Mouse (Mus musculus): ENCODE data around the gene Tecr. TPM values are rescaled to one million over a fixed set of nuclear protein-coding genes. Genes with fewer than 3 reads are reported as not detected.

Gene Tecr
- polyA plus RNA-seq, 1 experiment = 322 TPM

- H3K27me3 ChIP-seq (ENCODE audit: control insufficient read depth, insufficient read depth, low read length) = no peaks in the 10 kb centered on the region
- no peaks in the 10 kb centered on the region for H3K36me3 ChIP-seq (ENCODE audit: control insufficient read depth, insufficient read depth, low read length)
- peak within 1 kb of the TSS; percentile 38; the same call in 1 of the 2 replicates for H3K27ac ChIP-seq (ENCODE audit: insufficient read depth, low read depth, low read length)
- WGBS = 2% methylated on average over 50 of the region's 50 CpGs
- H3K4me3 ChIP-seq (ENCODE audit: low read depth, low read length) = peak within 1 kb of the TSS; percentile 89
- peaks cover 13% of the 10 kb centered on the region; the same call in 1 of the 2 replicates for H3K4me1 ChIP-seq (ENCODE audit: control insufficient read depth, insufficient read depth, insufficient read length, low read length)
- TF ChIP-seq CTCF (IDR thresholded peaks at IDR 0.05; ENCODE audit: extremely low read depth, insufficient read length, insufficient replicate concordance, low read depth, low read length) = no peak
- peak; percentile 59; the same call in 1 of the 2 replicates for TF ChIP-seq POLR2A (IDR thresholded peaks at IDR 0.05; ENCODE audit: low read depth, low read length)
These were observed 44.4 kb upstream of the Tecr start, which contains the start of gene Gipc1 for GRCm38 (mm10) chr8:83652030-83652743. Gipc1 (plus strand) TSS chr8:83652677.

GRCm38 (mm10) chr8:83649699-83650098 is 41.9 kb upstream of the Tecr start:
- no peaks in the 10 kb centered on the region for H3K27me3 ChIP-seq (ENCODE audit: control insufficient read depth, insufficient read depth, low read length)
- H3K4me1 ChIP-seq (ENCODE audit: control insufficient read depth, insufficient read depth, insufficient read length, low read length) = peaks cover 13% of the 10 kb centered on the region; the same call in 1 of the 2 replicates
- no peak overlapping the region for H3K4me3 ChIP-seq (ENCODE audit: low read depth, low read length)
- no peak overlapping the region for H3K27ac ChIP-seq (ENCODE audit: insufficient read depth, low read depth, low read length)
- WGBS = 91% methylated on average over 6 of the region's 6 CpGs
- TF ChIP-seq CTCF (IDR thresholded peaks at IDR 0.05; ENCODE audit: extremely low read depth, insufficient read length, insufficient replicate concordance, low read depth, low read length) (no peak), POLR2A (IDR thresholded peaks at IDR 0.05; ENCODE audit: low read depth, low read length) (no peak)
- no peaks in the 10 kb centered on the region for H3K36me3 ChIP-seq (ENCODE audit: control insufficient read depth, insufficient read depth, low read length)

DNA sequence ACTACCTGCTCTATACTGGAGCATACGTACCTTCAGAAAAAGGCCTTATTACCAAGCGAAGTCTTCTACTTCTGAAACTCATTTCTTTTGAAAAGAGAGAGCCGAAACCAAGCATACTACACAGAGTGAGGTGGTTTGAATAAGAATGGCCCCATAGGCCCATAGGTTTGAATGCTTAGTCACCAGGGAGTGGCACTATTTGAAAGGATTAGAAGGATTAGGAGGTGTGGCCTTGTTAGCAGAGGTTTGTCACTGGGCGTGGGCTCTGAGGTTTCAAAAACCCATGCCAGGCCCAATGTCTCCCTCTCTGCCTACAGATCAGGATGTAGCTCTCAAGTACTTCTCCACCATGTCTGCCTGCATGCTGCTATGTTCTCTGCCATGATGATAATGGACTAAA is 40.3 kb upstream of the Tecr start:
- peaks cover 3% of the 10 kb centered on the region; the same call in 1 of the 2 replicates for H3K4me1 ChIP-seq (ENCODE audit: control insufficient read depth, insufficient read depth, insufficient read length, low read length)
- no peak for TF ChIP-seq CTCF (IDR thresholded peaks at IDR 0.05; ENCODE audit: extremely low read depth, insufficient read length, insufficient replicate concordance, low read depth, low read length)
- no peak for TF ChIP-seq POLR2A (IDR thresholded peaks at IDR 0.05; ENCODE audit: low read depth, low read length)
- H3K27ac ChIP-seq (ENCODE audit: insufficient read depth, low read depth, low read length) = no peak overlapping the region
- H3K27me3 ChIP-seq (ENCODE audit: control insufficient read depth, insufficient read depth, low read length) = no peaks in the 10 kb centered on the region; the same call in 1 of the 2 replicates
- H3K36me3 ChIP-seq (ENCODE audit: control insufficient read depth, insufficient read depth, low read length) = no peaks in the 10 kb centered on the region
- WGBS = 98% methylated on average over 4 of the region's 4 CpGs
- no peak overlapping the region for H3K4me3 ChIP-seq (ENCODE audit: low read depth, low read length)

DNA sequence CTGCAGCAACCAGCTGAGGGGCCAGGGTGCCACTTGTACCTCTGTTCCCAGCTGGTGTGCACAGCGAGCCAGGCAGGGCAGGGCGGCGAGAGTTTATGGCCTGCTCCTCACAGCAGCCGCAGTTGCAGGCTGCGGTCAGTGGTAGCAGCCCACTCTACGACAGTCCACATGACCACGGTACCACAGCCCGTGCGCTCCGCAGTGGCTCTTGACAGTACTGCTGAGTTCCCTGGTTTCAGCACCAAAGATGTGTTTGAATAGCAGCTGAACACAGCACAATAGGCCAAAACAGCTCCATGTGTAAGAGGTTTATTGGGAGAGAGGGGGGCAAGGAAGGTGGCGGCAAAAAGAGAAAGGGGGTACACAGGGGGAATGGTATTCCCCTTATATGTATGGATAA is 39.7 kb upstream of the Tecr start:
- H3K27me3 ChIP-seq (ENCODE audit: control insufficient read depth, insufficient read depth, low read length) = no peaks in the 10 kb centered on the region; the same call in 1 of the 2 replicates
- H3K4me1 ChIP-seq (ENCODE audit: control insufficient read depth, insufficient read depth, insufficient read length, low read length) = peaks cover 3% of the 10 kb centered on the region; the same call in 1 of the 2 replicates
- WGBS = 96% methylated on average over 11 of the region's 11 CpGs
- no peaks in the 10 kb centered on the region for H3K36me3 ChIP-seq (ENCODE audit: control insufficient read depth, insufficient read depth, low read length)
- no peak overlapping the region for H3K27ac ChIP-seq (ENCODE audit: insufficient read depth, low read depth, low read length)
- no peak overlapping the region for H3K4me3 ChIP-seq (ENCODE audit: low read depth, low read length)
- TF ChIP-seq CTCF (IDR thresholded peaks at IDR 0.05; ENCODE audit: extremely low read depth, insufficient read length, insufficient replicate concordance, low read depth, low read length) = no peak
- TF ChIP-seq POLR2A (IDR thresholded peaks at IDR 0.05; ENCODE audit: low read depth, low read length) = no peak

GRCm38 (mm10) chr8:83639649-83640048 is 31.9 kb upstream of the Tecr start:
- Histone ChIP-seq H3K27ac (ENCODE audit: insufficient read depth, low read depth, low read length) (no peak overlapping the region), H3K4me1 (ENCODE audit: control insufficient read depth, insufficient read depth, insufficient read length, low read length) (no peaks in the 10 kb centered on the region), H3K27me3 (ENCODE audit: control insufficient read depth, insufficient read depth, low read length) (no peaks in the 10 kb centered on the region; the same call in 1 of the 2 replicates), H3K4me3 (ENCODE audit: low read depth, low read length) (no peak overlapping the region), H3K36me3 (ENCODE audit: control insufficient read depth, insufficient read depth, low read length) (no peaks in the 10 kb centered on the region)
- TF ChIP-seq CTCF (IDR thresholded peaks at IDR 0.05; ENCODE audit: extremely low read depth, insufficient read length, insufficient replicate concordance, low read depth, low read length) (no peak), POLR2A (IDR thresholded peaks at IDR 0.05; ENCODE audit: low read depth, low read length) (no peak)
- 24% methylated on average over 5 of the region's 5 CpGs for WGBS

GRCm38 (mm10) chr8:83638856-83639255 is 31.1 kb upstream of the Tecr start:
- WGBS = 72% methylated on average over 4 of the region's 4 CpGs

DNA sequence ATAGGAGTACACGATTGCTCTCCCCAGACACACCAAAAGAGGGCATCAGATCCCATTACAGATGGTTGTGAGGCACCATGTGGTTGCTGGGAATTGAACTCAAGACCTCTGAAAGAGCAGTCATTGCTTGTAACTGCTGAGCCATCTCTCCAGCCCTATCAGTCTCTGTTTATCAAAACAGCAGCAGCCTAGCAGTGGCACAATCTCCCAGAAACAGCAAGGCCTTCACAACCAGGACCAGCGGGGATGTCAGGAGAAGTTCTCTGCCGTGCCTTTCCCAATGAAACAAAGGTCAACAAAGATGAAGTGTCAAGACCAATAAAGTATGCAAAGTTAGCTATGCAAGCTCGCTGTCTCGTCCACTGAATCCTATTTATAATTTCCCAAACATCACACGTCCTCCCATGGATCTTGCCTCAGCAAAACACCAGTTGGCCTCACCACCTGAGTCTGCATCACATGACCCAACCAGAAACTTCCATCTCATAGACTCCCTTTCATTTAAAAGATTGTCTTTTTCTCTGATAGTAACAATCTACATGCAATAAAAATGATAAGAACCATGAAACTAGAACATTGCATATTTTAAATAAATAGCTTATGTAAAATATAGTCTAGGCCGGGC is 24.4 kb upstream of the Tecr start:
- Histone ChIP-seq H3K27ac (ENCODE audit: insufficient read depth, low read depth, low read length) (no peak overlapping the region), H3K4me1 (ENCODE audit: control insufficient read depth, insufficient read depth, insufficient read length, low read length) (no peaks in the 10 kb centered on the region), H3K4me3 (ENCODE audit: low read depth, low read length) (no peak overlapping the region), H3K36me3 (ENCODE audit: control insufficient read depth, insufficient read depth, low read length) (no peaks in the 10 kb centered on the region), H3K27me3 (ENCODE audit: control insufficient read depth, insufficient read depth, low read length) (no peaks in the 10 kb centered on the region)
- WGBS = 64% methylated on average over 7 of the region's 7 CpGs
- TF ChIP-seq POLR2A (IDR thresholded peaks at IDR 0.05; ENCODE audit: low read depth, low read length) (no peak), CTCF (IDR thresholded peaks at IDR 0.05; ENCODE audit: extremely low read depth, insufficient read length, insufficient replicate concordance, low read depth, low read length) (no peak)

More at GRCm38 (mm10) chr8:83638856-83639255, 31.1 kb upstream of the Tecr start:
- Histone ChIP-seq H3K4me1 (ENCODE audit: control insufficient read depth, insufficient read depth, insufficient read length, low read length) (no peaks in the 10 kb centered on the region), H3K27ac (ENCODE audit: insufficient read depth, low read depth, low read length) (no peak overlapping the region), H3K4me3 (ENCODE audit: low read depth, low read length) (no peak overlapping the region), H3K36me3 (ENCODE audit: control insufficient read depth, insufficient read depth, low read length) (no peaks in the 10 kb centered on the region), H3K27me3 (ENCODE audit: control insufficient read depth, insufficient read depth, low read length) (no peaks in the 10 kb centered on the region; the same call in 1 of the 2 replicates)
- TF ChIP-seq CTCF (IDR thresholded peaks at IDR 0.05; ENCODE audit: extremely low read depth, insufficient read length, insufficient replicate concordance, low read depth, low read length) = no peak
- TF ChIP-seq POLR2A (IDR thresholded peaks at IDR 0.05; ENCODE audit: low read depth, low read length) = no peak

Data from small intestine, adult 2 months (tissue).